Mouse (Mus musculus) 3T3-L1 (cell line): Measurements from ENCODE around the gene Stam.
A peak's percentile ranks its signal among the peaks of the same experiment; 100 is the strongest.

Source experiments
- DNase-seq: peaks from one replicate; pipeline ENCODE4 v3.0.0-alpha.2; 2015; ENCODE audit warnings: low read depth, low spot score

The Stam gene

GRCm38 (mm10) chr2:14126387-14126786, 52.5 kb downstream of the Stam start:
- no peak for DNase-seq

GRCm38 (mm10) chr2:14127629-14128028, 53.7 kb downstream of the Stam start:
- DNase-seq = no peak

GRCm38 (mm10) chr2:14130641-14131339, 56.9 kb downstream of the Stam start:
- DNase-seq = no peak

- no peak for DNase-seq
Measured at GRCm38 (mm10) chr2:14132468-14133326, 58.8 kb downstream of the Stam start.

GRCm38 (mm10) chr2:14136906-14137305, 63.0 kb downstream of the Stam start:
- DNase-seq = peak; percentile 75

- no peak for DNase-seq
Measured at GRCm38 (mm10) chr2:14139590-14139989, 65.7 kb downstream of the Stam start.

- DNase-seq = no peak
Measured at GRCm38 (mm10) chr2:14140044-14140443, 66.1 kb downstream of the Stam start.

GRCm38 (mm10) chr2:14145311-14145710, 71.4 kb downstream of the Stam start:
- peak; percentile 56 for DNase-seq

- DNase-seq = peak; percentile 53
Measured at GRCm38 (mm10) chr2:14146913-14147312, 73.0 kb downstream of the Stam start.

GRCm38 (mm10) chr2:14150829-14151228, 76.9 kb downstream of the Stam start:
- no peak for DNase-seq

- no peak for DNase-seq
Measured at GRCm38 (mm10) chr2:14151854-14152253, 78.0 kb downstream of the Stam start.

- DNase-seq = no peak
Measured at GRCm38 (mm10) chr2:14159047-14159446, 85.1 kb downstream of the Stam start.

- DNase-seq = peak; percentile 21
Measured at GRCm38 (mm10) chr2:14159756-14160155, 85.9 kb downstream of the Stam start.

- no peak for DNase-seq
Measured at GRCm38 (mm10) chr2:14164459-14165030, 90.6 kb downstream of the Stam start.

- no peak for DNase-seq
Measured at GRCm38 (mm10) chr2:14165066-14165465, 91.2 kb downstream of the Stam start.

- DNase-seq = peak; percentile 41
Measured at GRCm38 (mm10) chr2:14165618-14166344, 91.9 kb downstream of the Stam start.

GRCm38 (mm10) chr2:14167721-14168120, 93.8 kb downstream of the Stam start:
- no peak for DNase-seq

GRCm38 (mm10) chr2:14174334-14174733, 100.4 kb downstream of the Stam start, which contains the start of gene Tmem236:
TSS of gene Tmem236 (plus strand) at chr2:14174523.
- DNase-seq = no peak

GRCm38 (mm10) chr2:14176460-14177193, 102.7 kb downstream of the Stam start:
- no peak for DNase-seq

- no peak for DNase-seq
Measured at GRCm38 (mm10) chr2:14184375-14184774, 110.5 kb downstream of the Stam start.

- DNase-seq = no peak
Measured at GRCm38 (mm10) chr2:14190684-14191083, 116.8 kb downstream of the Stam start.
